Mouse (Mus musculus) urinary bladder, postnatal 14 days (tissue): ENCODE results near the gene Eid2b.
A peak's percentile ranks its signal among the peaks of the same experiment; 100 is the strongest.

Source experiments
- DNase-seq: peaks from one replicate; pipeline ENCODE4 v3.0.0; 2021; ENCODE audit warnings: low spot score

Eid2b gene

GRCm38 (mm10) chr7:28301616-28302433, 24.3 kb downstream of the Eid2b start, which contains the start of gene Dll3:
Gene Dll3, minus strand, starts transcription at chr7:28302238.
- peak; percentile 43 for DNase-seq

GRCm38 (mm10) chr7:28305641-28306040, 28.1 kb downstream of the Eid2b start:
- DNase-seq = no peak

- no peak for DNase-seq
Measured at GRCm38 (mm10) chr7:28306216-28306615, 28.7 kb downstream of the Eid2b start.

GRCm38 (mm10) chr7:28309737-28310136, 32.2 kb downstream of the Eid2b start:
- DNase-seq = no peak

GRCm38 (mm10) chr7:28311151-28311925, 33.8 kb downstream of the Eid2b start:
- DNase-seq = no peak

GRCm38 (mm10) chr7:28311926-28312543, 34.5 kb downstream of the Eid2b start, which contains the start of gene Timm50:
Gene Timm50, minus strand, starts transcription at chr7:28312072.
- peak; percentile 98 for DNase-seq

- no peak for DNase-seq
Measured at GRCm38 (mm10) chr7:28318036-28318435, 40.5 kb downstream of the Eid2b start.

GRCm38 (mm10) chr7:28318714-28319113, 41.2 kb downstream of the Eid2b start:
- DNase-seq = no peak

GRCm38 (mm10) chr7:28321974-28322720, 44.6 kb downstream of the Eid2b start:
- no peak for DNase-seq

- no peak for DNase-seq
Measured at GRCm38 (mm10) chr7:28325293-28325692, 47.8 kb downstream of the Eid2b start.

- no peak for DNase-seq
Measured at GRCm38 (mm10) chr7:28326457-28326856, 48.9 kb downstream of the Eid2b start.

GRCm38 (mm10) chr7:28328260-28328659, 50.7 kb downstream of the Eid2b start:
- no peak for DNase-seq
